ENCODE assay signal across 21 mouse cellular contexts in genomic region chr12:54791465-54791864, GRCm38 (mm10). TPM values are rescaled to one million over a fixed set of nuclear protein-coding genes. Genes with fewer than 3 reads are reported as not detected.
DNase-seq lines count a peak whose midpoint lies in the region; ATAC-seq lines count a peak whose summit lies in the region.
"Had no signal": no experiment of that assay in that cellular context is flagged by ENCODE, and none has a peak within 500 bp of the region (broad histone marks: within the 10 kb centered on the region; RNA-seq: fewer than 3 reads in every experiment).

No protein-coding gene starts in this region.

- H3K4me3 ChIP-seq in kidney, embryonic 15.5 days (replicated peaks): no peak overlapping the region
- no peak overlapping the region for H3K4me3 ChIP-seq in midbrain, embryonic 11.5 days (ENCODE audit: low read depth, low read length)
- no peak overlapping the region for H3K4me3 ChIP-seq in midbrain, embryonic 15.5 days
- H3K4me3 ChIP-seq in embryonic facial prominence, embryonic 13.5 days: no peak overlapping the region
- H3K4me3 ChIP-seq: hindbrain, embryonic 12.5 days; midbrain, embryonic 13.5 days; myocyte; stomach, embryonic 15.5 days had no signal

- no peaks in the 10 kb centered on the region for H3K27me3 ChIP-seq in kidney, embryonic 15.5 days
- H3K27me3 ChIP-seq in midbrain, embryonic 11.5 days (ENCODE audit: control insufficient read depth, insufficient read depth, low read length): no peaks in the 10 kb centered on the region
- no peaks in the 10 kb centered on the region for H3K27me3 ChIP-seq in midbrain, embryonic 15.5 days (replicated peaks)
- H3K27me3 ChIP-seq in embryonic facial prominence, embryonic 13.5 days: no peaks in the 10 kb centered on the region
- H3K27me3 ChIP-seq: hindbrain, embryonic 12.5 days; midbrain, embryonic 13.5 days; Patski; stomach, embryonic 15.5 days had no signal

- H3K36me3 ChIP-seq in kidney, embryonic 15.5 days: peaks cover 29% of the 10 kb centered on the region
- 0 out of 2 replicates have a peak, but pooled peaks cover 3% of the 10 kb centered on the region for H3K36me3 ChIP-seq in midbrain, embryonic 11.5 days (ENCODE audit: control insufficient read depth, insufficient read depth, low read length)
- H3K36me3 ChIP-seq in midbrain, embryonic 15.5 days (replicated peaks): no peaks in the 10 kb centered on the region
- peaks cover 4% of the 10 kb centered on the region; the same call in 1 of the 2 replicates for H3K36me3 ChIP-seq in embryonic facial prominence, embryonic 13.5 days

- H3K9ac ChIP-seq in kidney, embryonic 15.5 days: no peak overlapping the region
- H3K9ac ChIP-seq in midbrain, embryonic 11.5 days (ENCODE audit: low read length): no peak overlapping the region
- no peak overlapping the region for H3K9ac ChIP-seq in midbrain, embryonic 15.5 days
- 0 out of 2 replicates have a peak overlapping the region, but pooled peaks have one; percentile 21 for H3K9ac ChIP-seq in embryonic facial prominence, embryonic 13.5 days
- H3K9ac ChIP-seq: forebrain, postnatal 0 days; hindbrain, embryonic 12.5 days; midbrain, embryonic 13.5 days; stomach, embryonic 15.5 days had no signal

- H3K9me3 ChIP-seq in kidney, embryonic 15.5 days (replicated peaks): no peaks in the 10 kb centered on the region
- H3K9me3 ChIP-seq in midbrain, embryonic 11.5 days (ENCODE audit: control insufficient read depth, low read length): no peaks in the 10 kb centered on the region
- H3K9me3 ChIP-seq in midbrain, embryonic 15.5 days: no peaks in the 10 kb centered on the region
- no peaks in the 10 kb centered on the region for H3K9me3 ChIP-seq in embryonic facial prominence, embryonic 13.5 days
- H3K9me3 ChIP-seq: hindbrain, embryonic 12.5 days; midbrain, embryonic 13.5 days; stomach, embryonic 15.5 days had no signal

- H3K4me2 ChIP-seq in kidney, embryonic 15.5 days: no peak overlapping the region
- no peak overlapping the region for H3K4me2 ChIP-seq in midbrain, embryonic 11.5 days
- H3K4me2 ChIP-seq in midbrain, embryonic 15.5 days: no peak overlapping the region
- H3K4me2 ChIP-seq in embryonic facial prominence, embryonic 13.5 days: no peak overlapping the region
- H3K4me2 ChIP-seq: hindbrain, embryonic 12.5 days; liver, embryonic 11.5 days; midbrain, embryonic 13.5 days; stomach, embryonic 15.5 days had no signal

- intact Hi-C loops in gastrocnemius, postnatal 14 days (cut with DNase I; ENCODE audit: low total_unique reads): loop anchor here (10.0 kb wide), 1 partner anchor 97 kb away; the partner anchor contains the start of gene Eapp

- peaks cover 59% of the 10 kb centered on the region for H3K4me1 ChIP-seq in kidney, embryonic 15.5 days
- peaks cover 22% of the 10 kb centered on the region for H3K4me1 ChIP-seq in midbrain, embryonic 11.5 days (ENCODE audit: control insufficient read depth, insufficient read depth, low read length)
- H3K4me1 ChIP-seq in midbrain, embryonic 15.5 days: peaks cover 38% of the 10 kb centered on the region
- peaks cover 34% of the 10 kb centered on the region for H3K4me1 ChIP-seq in embryonic facial prominence, embryonic 13.5 days

- WGBS in kidney, embryonic 15.5 days: 85% methylated on average over 8 of the region's 8 CpGs
- 90% methylated on average over 8 of the region's 8 CpGs for WGBS in midbrain, embryonic 11.5 days
- WGBS in midbrain, embryonic 15.5 days: 84% methylated on average over 8 of the region's 8 CpGs
- 82% methylated on average over 8 of the region's 8 CpGs for WGBS in embryonic facial prominence, embryonic 13.5 days

- DNase-seq in gastrocnemius, postnatal 14 days: peak; percentile 6
- DNase-seq in gastrocnemius, postnatal 4 days (ENCODE audit: low spot score in 2 of 2): no peak
- DNase-seq in kidney, postnatal 25 days: peak; percentile 39 to 52
- peak; percentile 81 for DNase-seq in midbrain, embryonic 11.5 days (ENCODE audit: low spot score, missing footprints)
- DNase-seq in thymus, postnatal 14 days: no peak
- DNase-seq: adrenal gland, postnatal 14 days; cerebellum, adult 18-20 months; cerebellum, postnatal 36 days; forebrain, postnatal 0 days; lung, postnatal 36 days; spleen, adult 18-20 months had no signal

- H3K27ac ChIP-seq in kidney, embryonic 15.5 days: no peak overlapping the region
- H3K27ac ChIP-seq in midbrain, embryonic 11.5 days (ENCODE audit: low read depth, low read length): no peak overlapping the region
- H3K27ac ChIP-seq in midbrain, embryonic 15.5 days: no peak overlapping the region
- no peak overlapping the region for H3K27ac ChIP-seq in embryonic facial prominence, embryonic 13.5 days
- H3K27ac ChIP-seq: hindbrain, embryonic 12.5 days; midbrain, embryonic 13.5 days; stomach, embryonic 15.5 days had no signal

- ATAC-seq in kidney, embryonic 15.5 days (replicated peaks; ENCODE audit: low FRiP score): no peak
- ATAC-seq in midbrain, embryonic 11.5 days (ENCODE audit: low FRiP score): no peak
- no peak for ATAC-seq in midbrain, embryonic 15.5 days (replicated peaks)
- no peak for ATAC-seq in embryonic facial prominence, embryonic 13.5 days (ENCODE audit: insufficient number of reproducible peaks, insufficient read depth, low FRiP score, low TSS enrichment, low read depth)
- ATAC-seq: activated CD4-positive, CD25-positive, alpha-beta regulatory T cell, adult 4 months; forebrain, postnatal 0 days; midbrain, embryonic 13.5 days; Patski had no signal

RNA-seq across cellular contexts. Expression of gene Snx6, which starts 4.0 kb away (rescaled TPM):
- total RNA-seq in gastrocnemius, postnatal 14 days (2021): 10 to 100 TPM; 20.9 to 23.5 TPM
- 10 to 100 TPM; 55.1 to 61.0 TPM for total RNA-seq in gastrocnemius, postnatal 4 days (2021)
- polyA plus RNA-seq in kidney, embryonic 15.5 days (2015; fragmentation: Nextera tagmentation; extraction: Ambion mirVana): 186 and 200 TPM in 2 replicates
- 251 and 261 TPM in 2 replicates for polyA plus RNA-seq in midbrain, embryonic 11.5 days (2014; fragmentation: Nextera tagmentation; extraction: Ambion mirVana)
- polyA plus RNA-seq in midbrain, embryonic 15.5 days (2015; fragmentation: Nextera tagmentation; extraction: Ambion mirVana): 132 and 139 TPM in 2 replicates
- 221 and 226 TPM in 2 replicates for polyA plus RNA-seq in embryonic facial prominence, embryonic 13.5 days (2015; fragmentation: Nextera tagmentation; extraction: Ambion mirVana)

Comparison
In these comparisons a context has a peak if more than half of its experiments do, and no peak if none do; other contexts are left out.
1. DNase-seq: peak in gastrocnemius, postnatal 14 days (single experiment), kidney, postnatal 25 days (2 of 2) and midbrain, embryonic 11.5 days (single experiment); none in gastrocnemius, postnatal 4 days (0 of 2) and thymus, postnatal 14 days (single experiment).